Mouse (Mus musculus) retina, embryonic 14.5 days (tissue): ENCODE data around the gene Setd1a.
"Not testable (repeated sequence)": the region's sequence is repeated elsewhere in the genome, so short reads cannot be mapped to it uniquely, and the experiment has no call there.

ENCODE experiments used
- DNase-seq: peaks from one replicate; pipeline ENCODE4 v3.0.0-alpha.2; 2015; ENCODE audit warnings: low spot score

Gene Setd1a

GRCm38 (mm10) chr7:127837878-127838277 lies 61.4 kb downstream of the Setd1a start:
- not testable (repeated sequence) for DNase-seq

GRCm38 (mm10) chr7:127840031-127840430 lies 63.6 kb downstream of the Setd1a start:
- DNase-seq, result not testable (repeated sequence)

GRCm38 (mm10) chr7:127840886-127841285 lies 64.4 kb downstream of the Setd1a start:
- no peak for DNase-seq

GRCm38 (mm10) chr7:127841340-127842000 lies 65.0 kb downstream of the Setd1a start:
- DNase-seq, result peak; percentile 87

GRCm38 (mm10) chr7:127842001-127842718 lies 65.7 kb downstream of the Setd1a start:
- peak; percentile 81 for DNase-seq
